In the genomic region with DNA sequence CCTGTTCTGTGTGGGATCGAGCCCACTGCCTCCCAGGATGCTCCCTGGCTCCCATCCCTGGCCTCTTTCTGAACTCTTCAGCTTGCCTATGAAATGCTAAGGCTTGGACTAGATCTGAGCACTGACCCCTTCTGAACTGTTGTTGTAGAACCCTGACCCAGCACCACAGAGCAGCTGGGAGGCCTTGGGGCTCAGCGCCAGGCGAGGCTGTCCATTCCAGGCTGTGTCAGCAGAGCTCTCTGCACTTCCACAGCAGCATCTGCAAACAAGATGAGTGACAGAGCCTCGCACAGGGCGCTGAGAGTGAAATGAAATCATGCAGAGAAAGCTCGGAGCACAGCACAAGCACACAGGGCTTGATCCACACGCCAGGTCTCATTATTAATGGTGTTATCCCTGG, we compare ENCODE assay signal across 15 mouse cellular contexts. TPM values are rescaled to one million over a fixed set of nuclear protein-coding genes. Genes with fewer than 3 reads are reported as not detected.
DNase-seq lines count a peak whose midpoint lies in the region; ATAC-seq lines count a peak whose summit lies in the region.
"Had no signal": no experiment of that assay in that cellular context is flagged by ENCODE, and none has a peak within 500 bp of the region (broad histone marks: within the 10 kb centered on the region; RNA-seq: fewer than 3 reads in every experiment).

No protein-coding gene starts in this region.

- peak overlapping the region; percentile 28; the same call in 1 of the 2 replicates for H3K27ac ChIP-seq in kidney, embryonic 15.5 days
- H3K27ac ChIP-seq: hindbrain, embryonic 15.5 days; limb, embryonic 13.5 days; midbrain, embryonic 15.5 days had no signal

- H3K4me2 ChIP-seq in kidney, embryonic 15.5 days = no peak overlapping the region
- H3K4me2 ChIP-seq: hindbrain, embryonic 15.5 days; limb, embryonic 13.5 days; midbrain, embryonic 15.5 days had no signal

- no peaks in the 10 kb centered on the region for H3K36me3 ChIP-seq in kidney, embryonic 15.5 days
- H3K36me3 ChIP-seq: hindbrain, embryonic 15.5 days; limb, embryonic 13.5 days; midbrain, embryonic 15.5 days had no signal

- 0 out of 2 replicates have a peak, but pooled peaks have one; percentile 6 for ATAC-seq in kidney, embryonic 15.5 days (replicated peaks; ENCODE audit: low FRiP score)
- ATAC-seq: lung, postnatal 0 days; midbrain, embryonic 15.5 days had no signal

- 41% methylated on average over 7 of the region's 7 CpGs for WGBS in kidney, embryonic 15.5 days

- peaks cover 69% of the 10 kb centered on the region for H3K4me1 ChIP-seq in kidney, embryonic 15.5 days
- H3K4me1 ChIP-seq: midbrain, embryonic 15.5 days had no signal

- no peak overlapping the region for H3K4me3 ChIP-seq in kidney, embryonic 15.5 days (replicated peaks)
- H3K4me3 ChIP-seq: hindbrain, embryonic 15.5 days; limb, embryonic 13.5 days; midbrain, embryonic 15.5 days had no signal

- intact Hi-C loops in heart, postnatal 14 days (cut with DNase I) = no loop called here
- intact Hi-C loops in heart, postnatal 36 days (cut with DNase I) = no loop called here

- H3K9me3 ChIP-seq in kidney, embryonic 15.5 days (replicated peaks) = no peaks in the 10 kb centered on the region
- H3K9me3 ChIP-seq: hindbrain, embryonic 15.5 days; limb, embryonic 13.5 days; midbrain, embryonic 15.5 days had no signal

- H3K9ac ChIP-seq in kidney, embryonic 15.5 days = no peak overlapping the region
- H3K9ac ChIP-seq: hindbrain, embryonic 15.5 days; limb, embryonic 13.5 days; midbrain, embryonic 15.5 days had no signal

- no peaks in the 10 kb centered on the region for H3K27me3 ChIP-seq in kidney, embryonic 15.5 days
- H3K27me3 ChIP-seq: hindbrain, embryonic 15.5 days; limb, embryonic 13.5 days; midbrain, embryonic 15.5 days had no signal

- DNase-seq in heart, postnatal 14 days = peak; percentile 38 to 54
- DNase-seq in heart, postnatal 36 days = no peak
- peak; percentile 66 for DNase-seq in testis, postnatal 10 days (ENCODE audit: low spot score)
- no peak for DNase-seq in testis, postnatal 14 days (ENCODE audit: low spot score)
- no peak for DNase-seq in cerebellum, postnatal 10 days
- DNase-seq in thymus, postnatal 14 days = no peak
- DNase-seq: thymus, postnatal 25 days had no signal

RNA-seq across cellular contexts. Expression of a gene that starts 13.7 kb away (rescaled TPM):
- under 1 TPM in 1 of 2 experiments, not detected in 1; 0.24 TPM for total RNA-seq in heart, postnatal 14 days (2021)
- total RNA-seq in heart, postnatal 36 days (2021) = not detected
- 0.10 TPM in 1 of 2 replicates, not detected in the other for polyA plus RNA-seq in kidney, embryonic 15.5 days (2015; fragmentation: Nextera tagmentation; extraction: Ambion mirVana)
- total RNA-seq: CH12.LX; common myeloid progenitor, adult 5-6 weeks; layer of hippocampus, postnatal 10 days had no signal
- polyA plus RNA-seq: hindbrain, embryonic 15.5 days; lung, postnatal 0 days; midbrain, embryonic 15.5 days had no signal

RNA-seq across cellular contexts. Expression of a gene that starts 29.3 kb away (rescaled TPM):
- 1 to 10 TPM; 5.9 to 6.3 TPM for total RNA-seq in heart, postnatal 14 days (2021)
- total RNA-seq in heart, postnatal 36 days (2021) = 1 to 10 TPM; 5.3 to 6.2 TPM
- 40.2 and 44.9 TPM in 2 replicates for polyA plus RNA-seq in kidney, embryonic 15.5 days (2015; fragmentation: Nextera tagmentation; extraction: Ambion mirVana)

RNA-seq across cellular contexts. Expression of a gene that starts 44.4 kb away (rescaled TPM):
- total RNA-seq in heart, postnatal 14 days (2021) = 10 to 100 TPM; 23.5 to 23.9 TPM
- 10 to 100 TPM; 22.7 to 24.1 TPM for total RNA-seq in heart, postnatal 36 days (2021)
- 77.5 and 86.2 TPM in 2 replicates for polyA plus RNA-seq in kidney, embryonic 15.5 days (2015; fragmentation: Nextera tagmentation; extraction: Ambion mirVana)

RNA-seq across cellular contexts. Expression of a gene that starts 49.4 kb away (rescaled TPM):
- not detected for total RNA-seq in heart, postnatal 14 days (2021)
- not detected for total RNA-seq in heart, postnatal 36 days (2021)
- 1.1 and 1.2 TPM in 2 replicates for polyA plus RNA-seq in kidney, embryonic 15.5 days (2015; fragmentation: Nextera tagmentation; extraction: Ambion mirVana)
- total RNA-seq: CH12.LX; common myeloid progenitor, adult 5-6 weeks; layer of hippocampus, postnatal 10 days had no signal
- polyA plus RNA-seq: hindbrain, embryonic 15.5 days; limb, embryonic 13.5 days; midbrain, embryonic 15.5 days had no signal

RNA-seq across cellular contexts. Expression of a gene that starts 49.8 kb away (rescaled TPM):
- 1 to 10 TPM in 1 of 2 experiments, under 1 TPM in 1; 0.54 to 1.0 TPM for total RNA-seq in heart, postnatal 14 days (2021)
- total RNA-seq in heart, postnatal 36 days (2021) = 1 to 10 TPM in 1 of 2 experiments, under 1 TPM in 1; 0.68 to 1.6 TPM
- 6.0 and 6.4 TPM in 2 replicates for polyA plus RNA-seq in kidney, embryonic 15.5 days (2015; fragmentation: Nextera tagmentation; extraction: Ambion mirVana)

Comparison
In these comparisons a context has a peak if more than half of its experiments do, and no peak if none do; other contexts are left out.
1. DNase-seq: peak in heart, postnatal 14 days (2 of 2) and testis, postnatal 10 days (single experiment); none in heart, postnatal 36 days (0 of 2), testis, postnatal 14 days (single experiment), cerebellum, postnatal 10 days (0 of 2) and thymus, postnatal 14 days (single experiment).